Mouse (Mus musculus) layer of hippocampus, adult 8-10 months (tissue): ENCODE data around the gene G6pc3. TPM values are rescaled to one million over a fixed set of nuclear protein-coding genes. Genes with fewer than 3 reads are reported as not detected.

Source experiments
- DNase-seq, 2 experiments: peaks; one replicate each; pipeline ENCODE4 v3.0.0; 2022; ENCODE audit warnings: low spot score in 2 of 2
- microRNA-seq, 2 experiments: library from miRNA; unstranded; fragments of <30 nt; microRNA quantifications; one replicate each; pipeline ENCODE4 v1.2.0; 2022
- total RNA-seq, 4 experiments: library from RNA; stranded (reverse); gene quantifications; 2 replicates each; pipeline ENCODE4 v1.2.4; 2022

Gene G6pc3
- total RNA-seq, 4 experiments from 2014 or later, result 66.0 to 74.2 (median 70.4) TPM

GRCm38 (mm10) chr11:102241874-102242273 lies 52.5 kb downstream of the G6pc3 start:
- DNase-seq, result no peak

Small RNA genes within 50 kb of the gene (microRNA-seq; reads per million reads assigned to microRNA genes)
- gene Mir8101, result 2.0 to 2.6 reads per million in 2 experiments

Other genes starting within 250 kb of the G6pc3 start
- under 1 TPM in 1 of 4 experiments, not detected in 3; 0.22 TPM for gene Sost, start 222.6 kb upstream of the G6pc3 start, total RNA-seq
- not detected for gene Cfap97d1, start 205.3 kb upstream of the G6pc3 start, total RNA-seq
- gene Dusp3, start 202.6 kb upstream of the G6pc3 start, total RNA-seq, result 100 to 1,000 TPM; 151 to 190 (median 164) TPM
- 100 to 1,000 TPM in 1 of 4 experiments, 10 to 100 TPM in 3; 88.8 to 102 (median 95.8) TPM for gene Mpp3, start 161.2 kb upstream of the G6pc3 start, total RNA-seq
- gene Cd300lg, start 148.1 kb upstream of the G6pc3 start, total RNA-seq, result not detected
- gene Mpp2, start 101.1 kb upstream of the G6pc3 start, total RNA-seq, result 100 to 1,000 TPM; 118 to 152 (median 135) TPM
- not detected for gene Ppy, start 88.3 kb upstream of the G6pc3 start, total RNA-seq
- not detected for gene Pyy, start 81.8 kb upstream of the G6pc3 start, total RNA-seq
- under 1 TPM in 1 of 4 experiments, not detected in 3; 0.29 TPM for gene Nags, start 44.1 kb upstream of the G6pc3 start, total RNA-seq
- gene Tmem101, start 33.2 kb upstream of the G6pc3 start, total RNA-seq, result 10 to 100 TPM; 22.6 to 27.3 (median 25.1) TPM
- gene Lsm12, start 4.3 kb upstream of the G6pc3 start, total RNA-seq, result 10 to 100 TPM; 53.5 to 61.6 (median 58.8) TPM
- gene Hdac5, start 40.5 kb downstream of the G6pc3 start, total RNA-seq, result 100 to 1,000 TPM; 219 to 252 (median 232) TPM
- gene BC030867, start 59.3 kb downstream of the G6pc3 start, total RNA-seq, result 1 to 10 TPM in 1 of 4 experiments, under 1 TPM in 3; 0.62 to 1.2 (median 0.64) TPM
- 1 to 10 TPM; 2.1 to 2.4 (median 2.2) TPM for gene Asb16, start 79.1 kb downstream of the G6pc3 start, total RNA-seq
- gene Tmub2, start 95.3 kb downstream of the G6pc3 start, total RNA-seq, result 10 to 100 TPM; 61.4 to 72.0 (median 67.7) TPM
- gene Atxn7l3, start 107.0 kb downstream of the G6pc3 start, total RNA-seq, result 100 to 1,000 TPM; 153 to 169 (median 157) TPM
- gene Ubtf, start 130.1 kb downstream of the G6pc3 start, total RNA-seq, result 100 to 1,000 TPM; 106 to 122 (median 120) TPM
- gene Slc4a1, start 176.6 kb downstream of the G6pc3 start, total RNA-seq, result under 1 TPM in 2 of 4 experiments, not detected in 2; 0.10 to 0.11 TPM
- 100 to 1,000 TPM; 420 to 453 (median 428) TPM for gene Rundc3a, start 203.8 kb downstream of the G6pc3 start, total RNA-seq
- gene Slc25a39, start 218.3 kb downstream of the G6pc3 start, total RNA-seq, result 10 to 100 TPM; 62.0 to 72.4 (median 64.6) TPM
- gene Grn, start 240.7 kb downstream of the G6pc3 start, total RNA-seq, result 100 to 1,000 TPM in 2 of 4 experiments, 10 to 100 TPM in 2; 61.9 to 191 (median 114) TPM